Mouse (Mus musculus) ES-E14 (cell line): ENCODE data around the gene Rai14. TPM values are rescaled to one million over a fixed set of nuclear protein-coding genes. Genes with fewer than 3 reads are reported as not detected.

Source experiments
- DNase-seq: peaks from one replicate; pipeline ENCODE4 v3.0.0-alpha.2; 2013; ENCODE audit warnings: low read depth, low spot score
- H3K27ac ChIP-seq: 2 replicates; pipeline ENCODE4 v1.5.1; 2012; ENCODE audit warnings: low read depth, mild to moderate bottlenecking, low read length, moderate library complexity, mixed read lengths; ENCODE audit not compliant: poor library complexity, insufficient read depth, severe bottlenecking
- H3K36me3 ChIP-seq: 2 replicates; pipeline ENCODE4 v1.6.1; 2012; ENCODE audit warnings: mild to moderate bottlenecking, low read length, moderate library complexity, mixed read lengths; ENCODE audit not compliant: control insufficient read depth, poor library complexity, insufficient read depth, severe bottlenecking
- H3K4me1 ChIP-seq, 2 experiments: fragments of 150-350 bp in 1 of 2; sonication (generic) in 1 of 2; 2 replicates each; pipeline ENCODE4 v1.6.1; 2012; ENCODE audit warnings: low read length in 2 of 2, mild to moderate bottlenecking in 1 of 2, mixed read lengths in 1 of 2; ENCODE audit not compliant: control insufficient read depth in 2 of 2, insufficient read depth in 2 of 2, poor library complexity in 1 of 2
- H3K4me3 ChIP-seq, 2 experiments: fragments of 150-350 bp in 1 of 2; sonication (generic) in 1 of 2; 2 replicates each; pipeline ENCODE4 v1.5.1; 2012; ENCODE audit warnings: low read length in 2 of 2, low read depth in 1 of 2, mild to moderate bottlenecking in 1 of 2, mixed read lengths in 1 of 2; ENCODE audit not compliant: insufficient read depth in 1 of 2, poor library complexity in 1 of 2, severe bottlenecking in 1 of 2
- H3K9ac ChIP-seq: 2 replicates; pipeline ENCODE4 v1.6.1; 2012; ENCODE audit warnings: low read depth, mild to moderate bottlenecking, low read length, mixed read lengths; ENCODE audit not compliant: poor library complexity, insufficient read depth, severe bottlenecking
- H3K9me3 ChIP-seq: fragments of 150-350 bp; sonication (generic); 2 replicates; pipeline ENCODE4 v1.6.1; 2012; ENCODE audit warnings: low read depth, mild to moderate bottlenecking, low read length; ENCODE audit not compliant: control insufficient read depth, insufficient read depth
- CHD2 ChIP-seq: IDR thresholded peaks from 2 replicates; pipeline ENCODE4 v1.6.1; 2014; ENCODE audit warnings: mild to moderate bottlenecking, low read depth, low read length, inconsistent platforms
- HCFC1 ChIP-seq: IDR thresholded peaks from 2 replicates; pipeline ENCODE4 v1.6.1; 2012; ENCODE audit warnings: low read length, inconsistent platforms, borderline replicate concordance; ENCODE audit not compliant: insufficient read depth
- MAFK ChIP-seq: IDR thresholded peaks from 2 replicates; pipeline ENCODE4 v1.6.1; 2014; ENCODE audit warnings: mild to moderate bottlenecking, low read depth, low read length, inconsistent platforms; ENCODE audit not compliant: insufficient read depth
- ZC3H11A ChIP-seq: IDR thresholded peaks from 2 replicates; pipeline ENCODE4 v1.6.1; 2012; ENCODE audit warnings: low read depth, mild to moderate bottlenecking, inconsistent platforms, low read length, borderline replicate concordance
- ZNF384 ChIP-seq: IDR thresholded peaks from 2 replicates; pipeline ENCODE4 v1.6.1; 2012; ENCODE audit warnings: low read depth, low read length, inconsistent platforms
- in situ Hi-C, 2 experiments: fragments of 600-800 bp; cut with MboI; formaldehyde crosslinking; loops; one replicate each; pipeline ENCODE4 v1.15.1; 2025; ENCODE audit warnings: low sequenced_read_pairs in 2 of 2, inconsistent platforms in 1 of 2; ENCODE audit not compliant: unreplicated experiment in 2 of 2
- total RNA-seq: library from RNA; depleted of rRNA; stranded (reverse); fragments of 300-350 nt; gene quantifications from 2 replicates; pipeline ENCODE4 v1.2.3, GENCODE M21; 2012

Gene Rai14
- total RNA-seq, 1 experiment, result 35.0 TPM

GRCm38 (mm10) chr15:10712288-10712687 is 2.1 kb downstream of the Rai14 start:
- H3K4me1 ChIP-seq, result peaks cover 10 to 16% of the 10 kb centered on the region in 2 experiments
- 0 out of 2 replicates have a peak, but pooled peaks cover 2% of the 10 kb centered on the region for H3K36me3 ChIP-seq
- no peaks in the 10 kb centered on the region for H3K9me3 ChIP-seq
- in situ Hi-C loops, result no loop called here
- no peak overlapping the region for H3K4me3 ChIP-seq
- H3K9ac ChIP-seq, result no peak overlapping the region
- H3K27ac ChIP-seq, result no peak overlapping the region
- no peak for DNase-seq
- TF ChIP-seq HCFC1 (no peak), MAFK (no peak), ZNF384 (no peak), ZC3H11A (no peak), CHD2 (no peak)

GRCm38 (mm10) chr15:10711231-10711630 is 3.2 kb downstream of the Rai14 start:
- Histone ChIP-seq H3K9ac (no peak overlapping the region), H3K27ac (no peak overlapping the region), H3K9me3 (no peaks in the 10 kb centered on the region), H3K4me3 (no peak overlapping the region), H3K4me1 (peaks cover 13 to 20% of the 10 kb centered on the region in 2 experiments), H3K36me3 (0 out of 2 replicates have a peak, but pooled peaks cover 2% of the 10 kb centered on the region)
- TF ChIP-seq HCFC1, result no peak
- TF ChIP-seq MAFK, result no peak
- TF ChIP-seq CHD2, result no peak
- TF ChIP-seq ZC3H11A, result no peak
- TF ChIP-seq ZNF384, result no peak
- in situ Hi-C loops, result no loop called here
- no peak for DNase-seq

- H3K9ac ChIP-seq, result no peak overlapping the region
- peaks cover 13 to 20% of the 10 kb centered on the region in 2 experiments for H3K4me1 ChIP-seq
- in situ Hi-C loops, result no loop called here
- TF ChIP-seq ZC3H11A (peak; percentile 65), CHD2 (no peak; the same call in 1 of the 2 replicates)
- no peak overlapping the region for H3K27ac ChIP-seq
- H3K36me3 ChIP-seq, result 0 out of 2 replicates have a peak, but pooled peaks cover 2% of the 10 kb centered on the region
- no peaks in the 10 kb centered on the region for H3K9me3 ChIP-seq
- H3K4me3 ChIP-seq, result no peak overlapping the region
- no peak for DNase-seq
Observed at GRCm38 (mm10) chr15:10708591-10709272, 5.7 kb downstream of the Rai14 start.

DNA sequence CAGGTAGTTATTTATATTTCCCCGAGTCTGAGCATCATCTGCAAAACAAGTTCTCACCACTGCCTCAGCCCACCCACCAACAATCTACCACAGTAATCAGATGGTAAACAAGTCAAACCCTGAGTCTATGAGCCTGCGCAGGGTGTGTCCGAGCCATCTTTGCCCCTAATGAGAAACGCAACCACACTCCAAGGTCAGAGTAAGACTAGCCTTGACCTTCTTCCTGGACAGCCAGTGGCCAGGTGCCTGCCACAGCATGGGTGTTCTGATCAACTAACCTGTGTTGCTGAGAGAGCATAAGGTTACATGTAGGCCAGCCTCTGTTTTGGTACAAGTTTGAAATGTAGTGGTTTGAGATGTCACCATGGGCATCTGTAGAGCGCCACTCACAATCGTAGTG is 7.3 kb downstream of the Rai14 start:
- DNase-seq, result no peak
- in situ Hi-C loops, result no loop called here
- Histone ChIP-seq H3K9ac (no peak overlapping the region), H3K27ac (no peak overlapping the region), H3K4me1 (peaks cover 12 to 19% of the 10 kb centered on the region in 2 experiments), H3K36me3 (0 out of 2 replicates have a peak, but pooled peaks cover 2% of the 10 kb centered on the region), H3K4me3 (no peak overlapping the region), H3K9me3 (no peaks in the 10 kb centered on the region)
- TF ChIP-seq ZNF384, result no peak

GRCm38 (mm10) chr15:10706414-10706813 is 8.0 kb downstream of the Rai14 start:
- in situ Hi-C loops, result no loop called here
- peaks cover 12 to 17% of the 10 kb centered on the region in 2 experiments for H3K4me1 ChIP-seq
- no peak for DNase-seq
- no peak for TF ChIP-seq HCFC1
- H3K27ac ChIP-seq, result no peak overlapping the region
- no peak overlapping the region for H3K4me3 ChIP-seq
- no peaks in the 10 kb centered on the region for H3K9me3 ChIP-seq
- 0 out of 2 replicates have a peak overlapping the region, but pooled peaks have one; percentile 13 for H3K9ac ChIP-seq
- 0 out of 2 replicates have a peak, but pooled peaks cover 2% of the 10 kb centered on the region for H3K36me3 ChIP-seq
